8 mouse cellular contexts compared by ENCODE assay signal in the genomic region with DNA sequence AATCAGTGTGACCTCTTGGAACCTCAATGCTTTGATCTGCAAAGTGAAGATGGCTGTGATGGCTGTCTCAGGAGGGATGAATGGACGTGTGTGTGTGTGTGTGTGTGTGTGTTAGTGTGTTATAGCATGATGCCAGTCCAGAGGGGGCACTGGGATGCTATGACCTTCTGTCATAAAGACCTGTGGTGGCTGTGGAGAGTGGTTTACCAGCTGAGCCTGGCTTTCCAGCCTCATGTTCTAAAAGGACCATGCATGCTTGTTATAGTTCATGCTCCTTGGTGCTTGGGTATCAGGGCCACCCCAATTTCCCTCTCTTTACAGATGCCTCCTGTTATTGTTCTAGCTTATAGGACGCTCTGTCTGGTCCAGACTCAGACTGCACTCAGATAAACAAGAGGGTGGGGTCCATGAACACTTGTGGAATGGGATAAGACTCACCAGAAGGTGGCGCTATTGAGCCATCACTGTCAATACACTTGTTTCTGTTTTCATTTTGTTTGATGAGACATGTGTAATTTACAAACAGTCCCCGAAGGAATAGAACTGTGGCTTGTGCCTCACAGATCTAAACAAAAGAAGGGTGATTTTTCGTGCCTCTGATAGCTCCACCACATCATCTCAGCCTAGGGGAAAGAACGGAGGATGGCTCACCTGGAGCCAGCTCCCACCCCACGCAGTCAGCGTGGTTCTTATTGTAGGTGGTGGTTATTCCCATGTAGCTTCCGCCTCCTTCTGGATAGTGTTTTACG.
DNase-seq lines count a peak whose midpoint lies in the region; ATAC-seq and TF ChIP-seq lines count a peak whose summit lies in the region.

No protein-coding gene starts in this region.

- H3K4me1 ChIP-seq in liver, adult 2 months (ENCODE audit: control insufficient read depth, insufficient read depth, low read length) = no peaks in the 10 kb centered on the region
- H3K4me1 ChIP-seq in liver, embryonic 12.5 days = no peaks in the 10 kb centered on the region
- no peaks in the 10 kb centered on the region for H3K4me1 ChIP-seq in cortical plate, adult 2 months (ENCODE audit: control insufficient read depth, insufficient read depth, low read length)
- H3K4me1 ChIP-seq in hindbrain, embryonic 15.5 days (replicated peaks) = no peaks in the 10 kb centered on the region

- no peaks in the 10 kb centered on the region for H3K79me2 ChIP-seq in liver, adult 2 months (ENCODE audit: control insufficient read depth, insufficient read depth, low read length)

- H3K4me2 ChIP-seq in liver, embryonic 12.5 days = no peak overlapping the region
- no peak overlapping the region for H3K4me2 ChIP-seq in hindbrain, embryonic 15.5 days

- no peak for ATAC-seq in liver, embryonic 12.5 days
- ATAC-seq in hindbrain, embryonic 15.5 days (ENCODE audit: low FRiP score, low read depth) = peak; percentile 51; the same call in 1 of the 2 replicates
- no peak for ATAC-seq in inflammation-experienced regulatory T-cells, adult 6 months

- H3K4me3 ChIP-seq in liver, adult 2 months (ENCODE audit: insufficient read depth, low read depth, low read length) = no peak overlapping the region
- no peak overlapping the region for H3K4me3 ChIP-seq in liver, embryonic 12.5 days
- peak overlapping the region; percentile 13; the same call in 1 of the 2 replicates for H3K4me3 ChIP-seq in cortical plate, adult 2 months (ENCODE audit: insufficient read depth, low read length)
- no peak overlapping the region for H3K4me3 ChIP-seq in hindbrain, embryonic 15.5 days

- H3K27me3 ChIP-seq in liver, adult 2 months (ENCODE audit: control insufficient read depth, insufficient read depth, low read length) = no peaks in the 10 kb centered on the region
- no peaks in the 10 kb centered on the region for H3K27me3 ChIP-seq in liver, embryonic 12.5 days (replicated peaks)
- no peaks in the 10 kb centered on the region for H3K27me3 ChIP-seq in hindbrain, embryonic 15.5 days

- TF ChIP-seq CTCF in liver, adult 2 months (IDR thresholded peaks at IDR 0.05; ENCODE audit: low read depth, low read length) = peak; percentile 47
- peak; percentile 74 for TF ChIP-seq CTCF in cortical plate, adult 2 months (IDR thresholded peaks at IDR 0.05; ENCODE audit: extremely low read depth, insufficient read depth, low read length)

- intact Hi-C loops in left cerebral cortex, postnatal 14 days (cut with DNase I) = loop anchor here (5.0 kb wide), 1 partner anchor 732 kb away; no protein-coding TSS in a partner anchor

- no peaks in the 10 kb centered on the region for H3K9me3 ChIP-seq in liver, embryonic 12.5 days (replicated peaks)
- H3K9me3 ChIP-seq in hindbrain, embryonic 15.5 days = no peaks in the 10 kb centered on the region

- H3K36me3 ChIP-seq in liver, adult 2 months (ENCODE audit: control insufficient read depth, insufficient read depth, low read length) = no peaks in the 10 kb centered on the region
- no peaks in the 10 kb centered on the region for H3K36me3 ChIP-seq in liver, embryonic 12.5 days
- no peaks in the 10 kb centered on the region for H3K36me3 ChIP-seq in hindbrain, embryonic 15.5 days

- 50% methylated on average over 10 of the region's 10 CpGs for WGBS in liver, adult 2 months
- WGBS in liver, embryonic 12.5 days (ENCODE audit: insufficient replicate concordance) = 43% methylated on average over 10 of the region's 10 CpGs
- WGBS in hindbrain, embryonic 15.5 days = 49% methylated on average over 10 of the region's 10 CpGs

- TF ChIP-seq POLR2A in liver, adult 2 months (IDR thresholded peaks at IDR 0.05; ENCODE audit: extremely low read depth, insufficient read depth, low read length) = no peak
- no peak for TF ChIP-seq POLR2A in cortical plate, adult 2 months (IDR thresholded peaks at IDR 0.05; ENCODE audit: extremely low read depth, insufficient read depth, low read length)

- no peak overlapping the region for H3K27ac ChIP-seq in liver, adult 2 months (replicated peaks; ENCODE audit: insufficient read depth, low read depth, low read length)
- H3K27ac ChIP-seq in liver, embryonic 12.5 days = no peak overlapping the region
- no peak overlapping the region for H3K27ac ChIP-seq in cortical plate, adult 2 months (ENCODE audit: insufficient read depth, low read length)
- H3K27ac ChIP-seq in hindbrain, embryonic 15.5 days (replicated peaks) = no peak overlapping the region

- H3K9ac ChIP-seq in liver, adult 2 months (ENCODE audit: low read depth, low read length) = no peak overlapping the region
- no peak overlapping the region for H3K9ac ChIP-seq in liver, embryonic 12.5 days
- no peak overlapping the region for H3K9ac ChIP-seq in hindbrain, embryonic 15.5 days

- DNase-seq in liver, adult 2 months (ENCODE audit: extremely low read depth, low read depth, low spot score) = peak; percentile 34
- DNase-seq in T-cell, adult 2 months (ENCODE audit: low spot score) = peak; percentile 6
- peak; percentile 56 to 76 for DNase-seq in left cerebral cortex, postnatal 14 days (ENCODE audit: low spot score in 2 of 2)
- peak; percentile 93 for DNase-seq in retina, embryonic 14.5 days (ENCODE audit: low spot score)

Comparison
In these comparisons a context has a peak if more than half of its experiments do, and no peak if none do; other contexts are left out.
1. DNase-seq: peak in every context shown above with its lines; median percentile 93 in retina, embryonic 14.5 days; 66 in left cerebral cortex, postnatal 14 days; 34 in liver, adult 2 months; 6 in T-cell, adult 2 months.